Mouse (Mus musculus) hindbrain, embryonic 14.5 days (tissue): ENCODE measurements around the gene Myof. TPM values are rescaled to one million over a fixed set of nuclear protein-coding genes. Genes with fewer than 3 reads are reported as not detected.

Experiments
- ATAC-seq: fragments of 200-750 bp; cut with Nextera tagmentation; 2 replicates; pipeline ENCODE4 v1.8.0; 2017; ENCODE audit warnings: moderate number of reproducible peaks, mild to moderate bottlenecking, moderate TSS enrichment, moderate library complexity; ENCODE audit not compliant: low FRiP score
- DNase-seq: peaks from one replicate; pipeline ENCODE4 v3.0.0-alpha.2; 2015; ENCODE audit warnings: low spot score
- H3K27ac ChIP-seq: fragments of 300-500 bp; sonication (generic); 2 replicates; pipeline ENCODE4 v1.5.1; 2014; ENCODE audit warnings: mild to moderate bottlenecking, moderate library complexity
- H3K27me3 ChIP-seq: fragments of 300-500 bp; sonication (generic); 2 replicates; pipeline ENCODE4 v1.6.1; 2014; ENCODE audit warnings: mild to moderate bottlenecking, low read length, mixed read lengths; ENCODE audit not compliant: control insufficient read depth, insufficient read depth
- H3K36me3 ChIP-seq: fragments of 300-500 bp; sonication (generic); replicated peaks from 2 replicates; pipeline ENCODE4 v1.6.1; 2014; ENCODE audit not compliant: control insufficient read depth, insufficient read depth
- H3K4me1 ChIP-seq: fragments of 300-500 bp; sonication (generic); replicated peaks from 2 replicates; pipeline ENCODE4 v1.6.1; 2014; ENCODE audit warnings: antibody characterized with exemption, low read length, mixed read lengths; ENCODE audit not compliant: control insufficient read depth, insufficient read depth
- H3K4me2 ChIP-seq: fragments of 300-500 bp; sonication (generic); replicated peaks from 2 replicates; pipeline ENCODE4 v1.6.1; 2014; ENCODE audit warnings: mild to moderate bottlenecking, moderate library complexity
- H3K4me3 ChIP-seq: fragments of 300-500 bp; sonication (generic); replicated peaks from 2 replicates; pipeline ENCODE4 v1.5.1; 2014; ENCODE audit warnings: mild to moderate bottlenecking, low read length
- H3K9ac ChIP-seq: fragments of 300-500 bp; sonication (generic); 2 replicates; pipeline ENCODE4 v1.6.1; 2014
- H3K9me3 ChIP-seq: fragments of 300-500 bp; sonication (generic); 2 replicates; pipeline ENCODE4 v1.6.1; 2016; ENCODE audit warnings: low read length; ENCODE audit not compliant: control insufficient read depth
- WGBS: fragments of 180-500 bp; shearing (Covaris S2); extraction: QIAGEN DNeasy Blood & Tissue Kit; methylation state at CpG from one replicate; pipeline ENCODE4 v1.1.7; 2014; 5-methylcytosine and 5-hydroxymethylcytosine counted together
- polyA plus RNA-seq: library from polyadenylated mRNA; unstranded; fragments of >200 nt; fragmentation: Nextera tagmentation; extraction: Ambion mirVana; gene quantifications from 2 replicates; pipeline ENCODE4 v1.2.1, GENCODE M21; 2014

The Myof gene
- polyA plus RNA-seq, 1 experiment from 2014 or later: 3.2 TPM

DNA sequence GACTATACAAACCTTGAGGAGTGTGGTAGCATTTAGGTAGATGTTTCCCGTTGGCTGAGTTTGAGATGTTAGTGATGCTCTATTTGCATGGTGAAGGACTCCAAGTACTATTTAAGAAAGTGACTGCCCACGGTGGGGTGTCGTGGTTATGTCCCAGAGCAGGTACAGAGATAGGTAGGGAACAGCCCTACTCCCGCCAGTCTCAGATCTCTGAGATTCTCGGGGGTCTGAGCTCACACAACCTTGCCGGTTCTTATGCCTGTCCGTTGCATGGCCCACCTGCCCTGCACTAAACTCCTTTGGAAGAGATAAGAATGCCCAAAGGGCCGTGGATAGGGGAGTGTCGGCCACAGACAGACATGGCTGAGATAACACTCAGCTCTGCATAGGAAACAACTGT lies 12.2 kb downstream of the Myof start:
- ATAC-seq: peak; percentile 8; the same call in 1 of the 2 replicates

DNA sequence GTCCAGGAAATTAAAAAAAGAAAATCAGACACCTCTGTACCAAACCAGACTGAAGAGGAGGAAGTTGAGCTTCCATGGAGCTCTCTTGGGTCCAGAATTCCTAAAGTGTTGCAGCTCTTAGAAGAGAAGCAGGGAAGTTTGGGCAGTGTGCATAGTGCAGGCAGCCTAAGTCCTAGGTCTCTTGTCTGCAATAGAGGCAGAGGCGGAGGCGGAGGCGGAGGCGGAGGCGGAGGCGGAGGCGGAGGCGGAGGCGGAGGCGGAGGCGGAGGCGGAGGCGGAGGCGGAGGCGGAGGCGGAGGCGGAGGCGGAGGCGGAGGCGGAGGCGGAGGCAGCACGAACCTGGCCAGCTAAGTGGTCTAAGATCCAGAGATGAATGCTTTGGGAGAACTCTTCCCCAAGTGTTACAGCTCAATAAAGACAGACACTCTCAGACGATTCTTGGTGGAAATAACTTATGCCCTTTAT lies 12.7 kb downstream of the Myof start:
- H3K27me3 ChIP-seq: no peaks in the 10 kb centered on the region
- WGBS: 9% methylated on average over 18 of the region's 23 CpGs
- no peaks in the 10 kb centered on the region for H3K9me3 ChIP-seq
- DNase-seq (no peak), ATAC-seq (peak; percentile 48; the same call in 1 of the 2 replicates)
- no peaks in the 10 kb centered on the region for H3K4me1 ChIP-seq
- H3K9ac ChIP-seq: no peak overlapping the region
- no peaks in the 10 kb centered on the region for H3K36me3 ChIP-seq
- no peak overlapping the region for H3K27ac ChIP-seq
- peak overlapping the region; percentile 33; the same call in 1 of the 2 replicates for H3K4me2 ChIP-seq
- no peak overlapping the region for H3K4me3 ChIP-seq

More for the DNA sequence above, 12.2 kb downstream of the Myof start:
- no peaks in the 10 kb centered on the region for H3K4me1 ChIP-seq
- H3K36me3 ChIP-seq: no peaks in the 10 kb centered on the region
- peak overlapping the region; percentile 33; the same call in 1 of the 2 replicates for H3K4me2 ChIP-seq
- no peaks in the 10 kb centered on the region for H3K27me3 ChIP-seq
- WGBS: 78% methylated on average over 9 of the region's 9 CpGs
- DNase-seq: no peak
- H3K9me3 ChIP-seq: no peaks in the 10 kb centered on the region
- H3K4me3 ChIP-seq: no peak overlapping the region
- no peak overlapping the region for H3K27ac ChIP-seq
- no peak overlapping the region for H3K9ac ChIP-seq

DNA sequence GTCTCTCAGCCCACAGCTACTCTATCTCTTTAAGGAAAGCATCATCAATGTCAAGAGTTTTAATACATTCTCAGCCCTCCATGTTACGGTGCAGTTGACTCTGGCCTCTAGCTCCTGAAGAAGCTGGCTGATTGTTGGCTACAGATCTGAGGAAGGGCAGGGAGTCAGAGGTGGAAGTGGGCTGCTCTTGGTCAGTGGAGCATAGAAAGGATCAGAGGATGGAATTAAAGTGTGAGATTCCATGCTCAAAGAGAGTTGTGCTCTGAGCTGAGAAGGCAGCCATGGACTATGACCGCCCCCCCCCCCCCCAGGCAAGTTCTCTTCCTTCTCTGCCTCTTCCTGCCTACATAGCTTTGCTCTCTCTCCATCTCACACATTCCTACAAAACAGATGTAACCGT lies 13.5 kb downstream of the Myof start:
- H3K27me3 ChIP-seq: no peaks in the 10 kb centered on the region
- no peaks in the 10 kb centered on the region for H3K36me3 ChIP-seq
- H3K4me3 ChIP-seq: no peak overlapping the region
- no peaks in the 10 kb centered on the region for H3K4me1 ChIP-seq
- ATAC-seq (no peak), DNase-seq (no peak)
- H3K27ac ChIP-seq: no peak overlapping the region
- H3K9me3 ChIP-seq: no peaks in the 10 kb centered on the region
- no peak overlapping the region for H3K9ac ChIP-seq
- H3K4me2 ChIP-seq: no peak overlapping the region
- WGBS: 70% methylated on average over 3 of the region's 3 CpGs

DNA sequence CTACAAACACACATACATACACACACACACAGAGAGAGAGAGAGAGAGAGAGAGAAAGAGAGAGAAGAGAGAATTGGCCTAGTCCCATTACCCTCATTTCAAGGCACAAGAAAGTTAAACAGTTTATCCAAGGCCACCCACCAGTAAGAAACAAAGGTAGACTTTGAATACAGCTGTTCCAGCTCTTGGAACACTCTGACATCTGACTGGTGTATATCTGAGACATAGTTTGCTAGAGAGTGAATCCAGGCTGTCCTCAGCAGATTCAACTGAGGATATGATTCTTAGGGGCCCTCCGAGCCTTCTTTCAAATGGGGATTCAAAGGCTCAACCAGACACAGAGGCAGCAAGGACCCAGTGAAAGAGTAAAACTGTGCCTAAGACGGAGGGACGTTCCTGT lies 14.1 kb downstream of the Myof start:
- 90% methylated on average over 3 of the region's 3 CpGs for WGBS
- Histone ChIP-seq H3K4me3 (no peak overlapping the region), H3K4me1 (no peaks in the 10 kb centered on the region), H3K9ac (no peak overlapping the region), H3K27ac (no peak overlapping the region), H3K9me3 (no peaks in the 10 kb centered on the region), H3K4me2 (no peak overlapping the region), H3K36me3 (no peaks in the 10 kb centered on the region), H3K27me3 (no peaks in the 10 kb centered on the region)
- DNase-seq (no peak), ATAC-seq (no peak)

DNA sequence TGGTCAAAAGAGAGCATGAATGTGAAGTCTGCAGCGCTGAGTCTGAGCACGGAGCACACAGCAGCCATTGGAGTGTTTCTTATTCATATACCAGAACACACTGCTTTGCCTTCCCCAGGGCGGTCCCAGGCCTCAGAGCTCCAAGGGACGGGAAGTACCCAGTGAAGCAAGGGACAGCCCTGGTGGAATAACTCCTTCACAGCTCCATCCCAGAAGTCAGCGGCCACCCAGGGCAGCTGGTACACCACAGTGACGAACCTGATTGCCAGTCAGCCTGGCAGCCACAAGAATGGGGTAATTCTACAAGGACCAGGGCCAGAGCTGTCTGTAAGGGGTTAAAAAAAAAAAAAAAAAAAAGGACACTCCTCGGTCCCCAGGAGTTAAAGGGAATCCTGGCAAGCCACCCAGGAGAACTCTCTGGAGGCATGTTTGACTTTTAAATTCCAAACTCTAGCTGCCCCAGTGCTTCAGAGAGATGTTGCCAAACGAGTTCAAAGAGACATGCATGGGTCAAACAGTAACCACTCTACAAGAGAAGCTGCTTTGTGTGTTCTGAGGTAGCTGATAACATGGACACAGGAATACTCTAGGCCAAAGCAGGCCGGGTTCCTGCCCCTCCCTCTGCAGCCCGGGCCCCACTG lies 15.4 kb downstream of the Myof start:
- WGBS: 66% methylated on average over 10 of the region's 10 CpGs
- no peaks in the 10 kb centered on the region for H3K27me3 ChIP-seq
- no peak overlapping the region for H3K4me3 ChIP-seq
- H3K4me1 ChIP-seq: no peaks in the 10 kb centered on the region
- ATAC-seq (no peak), DNase-seq (no peak)
- H3K9ac ChIP-seq: no peak overlapping the region
- H3K9me3 ChIP-seq: no peaks in the 10 kb centered on the region
- H3K36me3 ChIP-seq: no peaks in the 10 kb centered on the region
- no peak overlapping the region for H3K4me2 ChIP-seq
- H3K27ac ChIP-seq: no peak overlapping the region

DNA sequence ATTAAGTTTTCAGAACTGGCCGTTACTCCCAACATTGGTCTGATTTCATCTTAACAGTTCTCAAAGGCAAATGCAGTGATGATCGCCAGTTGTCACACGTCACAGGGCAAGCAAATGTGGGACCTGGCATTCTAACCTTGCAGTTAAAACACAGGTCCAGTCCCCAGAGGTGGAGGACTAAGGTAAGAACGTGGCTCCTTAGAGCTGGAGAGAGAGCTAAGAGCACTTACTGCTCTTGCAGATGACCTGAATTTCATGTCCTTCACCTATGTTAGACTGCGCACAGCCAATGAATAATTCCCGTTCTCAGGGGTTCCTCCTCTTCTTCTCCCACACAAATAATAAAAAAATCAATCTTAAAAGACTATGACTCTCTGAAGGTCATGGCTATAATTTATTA lies 16.0 kb downstream of the Myof start:
- no peaks in the 10 kb centered on the region for H3K36me3 ChIP-seq
- no peak overlapping the region for H3K27ac ChIP-seq
- 89% methylated on average over 6 of the region's 6 CpGs for WGBS
- H3K4me3 ChIP-seq: no peak overlapping the region
- no peaks in the 10 kb centered on the region for H3K27me3 ChIP-seq
- no peak for DNase-seq
- H3K4me2 ChIP-seq: no peak overlapping the region
- no peak overlapping the region for H3K9ac ChIP-seq
- no peaks in the 10 kb centered on the region for H3K4me1 ChIP-seq
- no peaks in the 10 kb centered on the region for H3K9me3 ChIP-seq
- ATAC-seq: no peak

DNA sequence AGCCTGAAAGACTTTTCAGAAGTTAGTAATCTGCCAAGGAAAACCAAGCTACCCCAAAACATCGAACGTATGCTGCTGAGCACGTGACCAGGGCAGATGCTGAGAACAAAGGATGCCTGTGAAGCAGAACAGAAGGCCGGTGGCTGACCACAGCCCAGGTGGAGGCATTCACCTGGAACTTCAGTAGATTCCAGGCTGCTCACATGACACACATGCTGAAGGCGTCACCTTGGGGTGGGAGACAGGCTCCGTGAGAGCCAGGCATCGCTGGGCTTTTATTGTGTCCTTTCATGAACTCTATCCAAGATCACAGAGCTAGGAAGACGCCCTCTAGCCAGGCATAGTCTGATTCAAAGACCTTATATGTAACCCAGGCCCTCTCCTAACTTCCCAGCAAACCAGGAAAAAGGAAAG lies 17.2 kb downstream of the Myof start:
- Histone ChIP-seq H3K4me1 (no peaks in the 10 kb centered on the region), H3K4me3 (no peak overlapping the region), H3K4me2 (no peak overlapping the region), H3K36me3 (no peaks in the 10 kb centered on the region), H3K27ac (no peak overlapping the region), H3K27me3 (no peaks in the 10 kb centered on the region), H3K9me3 (no peaks in the 10 kb centered on the region), H3K9ac (no peak overlapping the region)
- ATAC-seq (no peak), DNase-seq (no peak)
- WGBS: 69% methylated on average over 8 of the region's 8 CpGs

DNA sequence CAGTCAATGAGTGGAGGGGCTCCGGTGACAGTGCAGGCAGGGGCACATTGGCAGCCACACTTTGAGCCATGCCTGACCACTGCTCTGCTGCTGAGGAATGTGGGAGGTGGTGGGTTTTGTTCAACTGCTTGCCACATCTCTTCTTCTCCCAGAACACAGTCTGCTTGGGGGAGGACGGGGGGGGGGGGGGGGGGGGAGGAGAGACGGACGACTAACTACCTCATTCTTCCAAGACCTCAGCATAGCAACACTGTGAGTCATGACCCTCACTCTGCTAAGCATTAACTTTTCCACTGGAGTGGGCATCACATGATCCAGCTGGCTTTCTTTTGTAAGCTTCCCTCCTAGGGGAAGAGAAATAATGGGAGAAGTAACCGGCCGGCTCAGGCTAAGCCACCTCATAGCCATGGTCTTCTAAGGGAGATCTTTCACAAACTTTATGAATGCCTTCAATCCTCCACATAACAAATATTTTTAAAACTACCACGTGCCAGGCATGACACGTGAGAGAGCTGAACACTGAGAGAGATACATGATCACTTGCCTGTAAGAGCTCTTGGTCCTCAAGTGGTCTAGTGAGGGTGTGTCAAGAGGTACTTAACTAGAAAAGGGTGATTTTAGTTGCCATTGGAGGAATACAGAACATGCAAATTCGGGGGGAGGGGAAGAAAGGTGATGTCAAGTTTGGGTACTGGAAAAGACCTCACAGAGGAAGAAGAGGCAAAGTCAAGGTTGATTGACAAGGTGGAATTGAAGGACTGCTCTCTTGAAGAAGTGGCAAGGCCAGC lies 17.9 kb downstream of the Myof start:
- WGBS: 38% methylated on average over 8 of the region's 9 CpGs
- DNase-seq: no peak
- Histone ChIP-seq H3K4me1 (no peaks in the 10 kb centered on the region), H3K4me2 (no peak overlapping the region), H3K4me3 (no peak overlapping the region), H3K27me3 (no peaks in the 10 kb centered on the region), H3K9ac (no peak overlapping the region), H3K27ac (no peak overlapping the region), H3K36me3 (no peaks in the 10 kb centered on the region), H3K9me3 (no peaks in the 10 kb centered on the region)
- no peak for ATAC-seq

DNA sequence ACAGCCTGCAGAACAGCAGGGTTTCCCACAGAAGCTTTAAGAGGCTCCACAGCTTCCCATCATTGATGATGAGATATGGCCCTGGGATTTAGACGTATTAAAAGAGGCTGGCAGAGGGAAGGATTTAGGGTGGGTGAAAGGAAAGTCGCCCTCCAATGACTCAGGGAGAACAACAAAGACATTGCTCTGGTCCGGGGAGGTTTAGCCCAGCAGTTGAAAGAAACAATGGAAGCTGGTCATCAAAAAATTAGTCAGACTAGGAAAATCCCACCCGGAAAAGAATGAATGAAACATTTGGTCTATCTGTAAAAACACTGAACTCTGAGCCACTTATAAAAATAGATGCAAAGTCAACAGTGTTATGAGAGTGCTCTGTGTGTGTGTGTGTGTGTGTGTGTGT lies 19.8 kb downstream of the Myof start:
- Histone ChIP-seq H3K4me1 (no peaks in the 10 kb centered on the region), H3K4me2 (no peak overlapping the region), H3K9me3 (no peaks in the 10 kb centered on the region), H3K27ac (no peak overlapping the region), H3K27me3 (no peaks in the 10 kb centered on the region), H3K4me3 (no peak overlapping the region), H3K36me3 (no peaks in the 10 kb centered on the region), H3K9ac (no peak overlapping the region)
- DNase-seq: no peak
- ATAC-seq: no peak
- 49% methylated on average over 4 of the region's 4 CpGs for WGBS
